Mouse (Mus musculus) gonadal fat pad, adult 2 months (tissue): ENCODE data around the gene Olfr859. TPM values are rescaled to one million over a fixed set of nuclear protein-coding genes. Genes with fewer than 3 reads are reported as not detected.
"Not testable (repeated sequence)": the region's sequence is repeated elsewhere in the genome, so short reads cannot be mapped to it uniquely, and the experiment has no call there.

Experiments
- DNase-seq: peaks from one replicate; pipeline ENCODE4 v3.0.0-alpha.2; 2012; ENCODE audit warnings: low read depth
- polyA plus RNA-seq: library from polyadenylated mRNA; depleted of rRNA; stranded (reverse); fragments of >200 nt; gene quantifications from 2 replicates; pipeline ENCODE4 v1.2.3, GENCODE M21; 2012; rRNA removed

Gene Olfr859
- polyA plus RNA-seq: not detected in 2 replicates

GRCm38 (mm10) chr9:19804606-19805005, at the start of gene Olfr859:
TSS of gene Olfr859 (plus strand) at chr9:19804906.
- not testable (repeated sequence) for DNase-seq

- DNase-seq: no peak
Measured at GRCm38 (mm10) chr9:19769136-19769535, 35.6 kb upstream of the Olfr859 start.

DNA sequence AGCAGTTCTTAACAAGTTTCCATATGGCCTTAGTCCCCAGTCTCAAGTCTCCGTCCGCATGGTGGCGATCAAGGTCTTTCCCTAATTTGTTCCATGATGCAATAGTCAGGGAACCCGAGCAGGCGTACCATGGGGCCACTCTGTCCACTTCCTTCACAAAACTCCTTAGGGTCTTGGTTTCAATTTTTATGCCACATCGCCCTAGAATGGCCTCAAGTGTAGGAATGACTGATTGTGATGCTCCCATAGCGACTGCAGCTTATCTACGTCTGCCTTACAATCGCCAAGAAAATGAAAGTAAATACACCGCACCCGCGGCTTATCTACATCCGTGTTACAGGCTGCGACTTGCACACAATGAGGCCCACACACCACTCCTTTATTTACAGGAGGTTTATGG, 35.0 kb upstream of the Olfr859 start:
- no peak for DNase-seq

DNA sequence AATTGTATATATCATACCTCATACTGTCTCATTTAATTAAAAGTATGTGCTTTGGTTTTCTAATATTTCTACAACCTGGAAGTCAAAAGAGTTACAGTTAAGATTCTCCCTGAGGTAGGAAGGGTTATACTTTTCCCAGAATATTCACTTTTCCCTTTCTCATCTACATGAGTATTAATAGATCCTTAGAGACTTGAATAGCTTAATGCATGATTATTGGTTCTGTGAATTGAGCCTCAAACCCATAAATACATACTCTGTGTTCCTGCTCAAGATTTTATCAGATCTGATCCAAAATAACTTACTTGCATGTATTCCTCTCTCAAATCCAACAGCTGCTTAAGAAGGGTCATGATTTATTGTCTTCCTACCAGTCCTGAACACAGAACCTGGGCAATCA, 24.7 kb upstream of the Olfr859 start, which contains the start of gene Olfr58:
TSS of gene Olfr58 (plus strand) at position 301 of the 400 bp plus-strand sequence.
- no peak for DNase-seq

DNA sequence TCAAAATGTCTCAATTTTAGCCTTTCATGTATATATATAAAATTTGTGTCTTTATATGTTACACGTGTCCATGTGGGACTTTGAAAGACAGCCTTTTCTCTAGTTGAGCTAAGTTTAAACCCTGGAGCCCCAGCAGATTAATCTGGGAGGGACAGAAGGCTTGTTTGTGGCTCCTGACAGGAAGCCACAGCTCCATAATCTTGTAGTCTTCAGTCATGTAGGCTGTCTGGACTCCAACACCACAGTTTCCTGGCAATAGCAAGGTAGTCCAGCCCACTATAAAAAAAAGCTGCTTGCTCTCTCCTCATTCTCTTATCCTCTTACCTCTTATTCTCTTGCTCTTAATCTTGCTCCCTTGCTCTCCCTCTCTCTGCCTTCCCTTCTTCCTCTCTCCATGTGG, 1.7 kb upstream of the Olfr859 start:
- DNase-seq: no peak

DNA sequence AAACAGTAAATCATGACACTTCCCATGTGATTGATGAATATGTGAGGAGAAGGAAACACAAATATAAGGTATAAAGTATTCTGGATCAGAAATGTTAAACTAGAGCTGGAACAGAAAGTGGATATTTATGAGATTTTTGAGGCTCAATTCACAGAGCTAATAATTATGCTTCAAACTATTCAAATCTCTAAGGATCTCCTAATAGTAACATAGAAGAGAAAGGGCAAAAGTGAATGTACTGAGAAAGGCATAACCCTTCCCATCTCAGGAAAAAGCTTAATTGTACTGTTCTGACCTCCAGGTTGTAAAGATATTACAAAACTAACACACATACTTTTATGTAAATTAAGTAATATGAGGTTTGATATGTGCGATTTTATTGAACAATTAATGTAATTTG, 44.9 kb downstream of the Olfr859 start, which contains the start of gene Olfr860:
TSS of gene Olfr860 (minus strand) at position 101 of the 400 bp plus-strand sequence.
- no peak for DNase-seq

Other genes starting within 250 kb of the Olfr859 start
- not detected in 2 replicates for gene Olfr854, start 237.5 kb upstream of the Olfr859 start, polyA plus RNA-seq
- gene Olfr855, start 222.3 kb upstream of the Olfr859 start, polyA plus RNA-seq: not detected in 2 replicates
- gene Zfp317, start 182.8 kb upstream of the Olfr859 start, polyA plus RNA-seq: 8.9 and 9.7 TPM in 2 replicates
- gene Olfr857, start 95.5 kb upstream of the Olfr859 start, polyA plus RNA-seq: not detected in 2 replicates
- gene Olfr58, start 24.6 kb upstream of the Olfr859 start, polyA plus RNA-seq: not detected in 2 replicates
- gene Olfr860, start 44.8 kb downstream of the Olfr859 start, polyA plus RNA-seq: not detected in 2 replicates
- not detected in 2 replicates for gene Olfr862, start 83.1 kb downstream of the Olfr859 start, polyA plus RNA-seq
- gene Olfr77, start 112.0 kb downstream of the Olfr859 start, polyA plus RNA-seq: not detected in 2 replicates
- gene Olfr866, start 223.1 kb downstream of the Olfr859 start, polyA plus RNA-seq: not detected in 2 replicates